In genomic region chr13:44886221-44886620, GRCm38 (mm10) we compare ENCODE assay signal across 7 mouse cellular contexts.
"Had no signal": no experiment of that assay in that cellular context is flagged by ENCODE, and none has a peak within 500 bp of the region (broad histone marks: within the 10 kb centered on the region; RNA-seq: fewer than 3 reads in every experiment).

No protein-coding gene starts in this region.

- DNase-seq: kidney, postnatal 36 days; layer of hippocampus, adult 9-11 months; left cerebral cortex, postnatal 4 days; lung, adult 18-20 months; right cerebral cortex, adult 18-20 months; right cerebral cortex, postnatal 25 days; thymus, postnatal 36 days had no signal
